Mouse (Mus musculus) testis, adult 2 months (tissue): ENCODE data around the gene Caln1. TPM values are rescaled to one million over a fixed set of nuclear protein-coding genes. Genes with fewer than 3 reads are reported as not detected.

Source experiments
- H3K27ac ChIP-seq: fragments of 200-500 bp; 2 replicates; pipeline ENCODE4 v1.5.1; 2012; ENCODE audit warnings: low read depth, low read length; ENCODE audit not compliant: control insufficient read depth, insufficient read depth
- H3K27me3 ChIP-seq: fragments of 200-500 bp; 2 replicates; pipeline ENCODE4 v1.6.1; 2012; ENCODE audit warnings: mild to moderate bottlenecking, low read length, moderate library complexity; ENCODE audit not compliant: control insufficient read depth, insufficient read depth
- H3K36me3 ChIP-seq: fragments of 200-500 bp; 2 replicates; pipeline ENCODE4 v1.6.1; 2012; ENCODE audit warnings: mild to moderate bottlenecking, low read length; ENCODE audit not compliant: control insufficient read depth, insufficient read depth
- H3K4me1 ChIP-seq: fragments of 200-500 bp; 2 replicates; pipeline ENCODE4 v1.6.1; 2012; ENCODE audit warnings: low read length; ENCODE audit not compliant: control insufficient read depth, insufficient read depth
- H3K4me3 ChIP-seq: fragments of 200-500 bp; 2 replicates; pipeline ENCODE4 v1.5.1; 2012; ENCODE audit warnings: low read depth, mild to moderate bottlenecking, low read length, moderate library complexity, mixed read lengths; ENCODE audit not compliant: control insufficient read depth
- CTCF ChIP-seq: fragments of 200-500 bp; IDR thresholded peaks from 2 replicates; pipeline ENCODE4 v1.5.1; 2012; ENCODE audit warnings: low read depth, mild to moderate bottlenecking, inconsistent platforms, low read length, moderate library complexity; ENCODE audit not compliant: control insufficient read depth, insufficient read depth, insufficient replicate concordance
- POLR2A ChIP-seq: fragments of 200-500 bp; IDR thresholded peaks from 2 replicates; pipeline ENCODE4 v1.6.1; 2012; ENCODE audit warnings: low read depth, mild to moderate bottlenecking, inconsistent platforms, low read length, moderate library complexity; ENCODE audit not compliant: control insufficient read depth
- polyA plus RNA-seq: library from polyadenylated mRNA; depleted of rRNA; stranded (reverse); fragments of >200 nt; gene quantifications from 2 replicates; pipeline ENCODE4 v1.2.3, GENCODE M21; 2012

Gene Caln1
- polyA plus RNA-seq, 1 experiment, result 1.3 TPM

GRCm38 (mm10) chr5:130811966-130812365 lies 442.7 kb downstream of the Caln1 start:
- H3K27ac ChIP-seq, result no peak overlapping the region
- TF ChIP-seq CTCF, result peak; percentile 55; the same call in 1 of the 2 replicates
- TF ChIP-seq POLR2A, result no peak

GRCm38 (mm10) chr5:130812556-130812955 lies 443.3 kb downstream of the Caln1 start:
- Histone ChIP-seq H3K4me1 (no peaks in the 10 kb centered on the region), H3K4me3 (no peak overlapping the region), H3K27ac (no peak overlapping the region), H3K27me3 (no peaks in the 10 kb centered on the region), H3K36me3 (no peaks in the 10 kb centered on the region)
- TF ChIP-seq CTCF (no peak), POLR2A (no peak)

More at GRCm38 (mm10) chr5:130811966-130812365, 442.7 kb downstream of the Caln1 start:
- no peaks in the 10 kb centered on the region for H3K4me1 ChIP-seq
- no peaks in the 10 kb centered on the region for H3K27me3 ChIP-seq
- H3K36me3 ChIP-seq, result no peaks in the 10 kb centered on the region
- no peak overlapping the region for H3K4me3 ChIP-seq

- TF ChIP-seq POLR2A (no peak), CTCF (peak; percentile 49; the same call in 1 of the 2 replicates)
- Histone ChIP-seq H3K4me1 (no peaks in the 10 kb centered on the region), H3K27ac (no peak overlapping the region), H3K4me3 (no peak overlapping the region), H3K36me3 (no peaks in the 10 kb centered on the region), H3K27me3 (no peaks in the 10 kb centered on the region)
Measured at GRCm38 (mm10) chr5:130813089-130813488, 443.8 kb downstream of the Caln1 start.

GRCm38 (mm10) chr5:130815352-130815751 lies 446.1 kb downstream of the Caln1 start:
- Histone ChIP-seq H3K27ac (no peak overlapping the region), H3K4me3 (no peak overlapping the region), H3K4me1 (no peaks in the 10 kb centered on the region), H3K36me3 (no peaks in the 10 kb centered on the region), H3K27me3 (no peaks in the 10 kb centered on the region)
- TF ChIP-seq POLR2A, result no peak

- H3K36me3 ChIP-seq, result no peaks in the 10 kb centered on the region
- H3K27ac ChIP-seq, result no peak overlapping the region
- TF ChIP-seq CTCF, result no peak
- H3K4me3 ChIP-seq, result no peak overlapping the region
- no peaks in the 10 kb centered on the region for H3K4me1 ChIP-seq
- no peaks in the 10 kb centered on the region for H3K27me3 ChIP-seq
Measured at GRCm38 (mm10) chr5:130820021-130820648, 450.9 kb downstream of the Caln1 start.

- Histone ChIP-seq H3K4me3 (no peak overlapping the region), H3K27ac (no peak overlapping the region), H3K4me1 (no peaks in the 10 kb centered on the region), H3K27me3 (no peaks in the 10 kb centered on the region), H3K36me3 (no peaks in the 10 kb centered on the region)
- no peak for TF ChIP-seq CTCF
Measured at GRCm38 (mm10) chr5:130820661-130821060, 451.4 kb downstream of the Caln1 start.

- Histone ChIP-seq H3K27me3 (no peaks in the 10 kb centered on the region), H3K36me3 (no peaks in the 10 kb centered on the region), H3K4me1 (no peaks in the 10 kb centered on the region), H3K4me3 (no peak overlapping the region), H3K27ac (no peak overlapping the region)
- TF ChIP-seq CTCF (no peak), POLR2A (no peak)
Measured at GRCm38 (mm10) chr5:130825797-130826196, 456.5 kb downstream of the Caln1 start.

GRCm38 (mm10) chr5:130848562-130848961 lies 479.3 kb downstream of the Caln1 start:
- Histone ChIP-seq H3K4me3 (no peak overlapping the region), H3K27ac (no peak overlapping the region), H3K27me3 (no peaks in the 10 kb centered on the region), H3K4me1 (peaks cover 2% of the 10 kb centered on the region), H3K36me3 (no peaks in the 10 kb centered on the region)
- TF ChIP-seq POLR2A, result no peak
- TF ChIP-seq CTCF, result no peak
